Mouse (Mus musculus): Measurements from ENCODE around the gene Dapk2. TPM values are rescaled to one million over a fixed set of nuclear protein-coding genes. Genes with fewer than 3 reads are reported as not detected.
A peak's percentile ranks its signal among the peaks of the same experiment; 100 is the strongest.

The Dapk2 gene
- polyA plus RNA-seq, 1 experiment from 2014 or later, result 20.5 TPM

GRCm38 (mm10) chr9:66171275-66171921, 13.4 kb downstream of the Dapk2 start:
- no peaks in the 10 kb centered on the region for H3K27me3 ChIP-seq
- DNase-seq (no peak), ATAC-seq (ENCODE audit: low read depth) (no peak)
- no peak overlapping the region for H3K9ac ChIP-seq
- H3K9me3 ChIP-seq (replicated peaks), result no peaks in the 10 kb centered on the region
- peaks cover 60% of the 10 kb centered on the region for H3K4me1 ChIP-seq (replicated peaks)
- peaks cover 9% of the 10 kb centered on the region; the same call in 1 of the 2 replicates for H3K36me3 ChIP-seq
- no peak overlapping the region for H3K4me3 ChIP-seq (replicated peaks)
- no peak overlapping the region for H3K4me2 ChIP-seq
- peak overlapping the region; percentile 4; the same call in 1 of the 2 replicates for H3K27ac ChIP-seq
- WGBS (ENCODE audit: insufficient replicate concordance), result 76% methylated on average over 12 of the region's 12 CpGs

- Histone ChIP-seq H3K4me3 (replicated peaks) (no peak overlapping the region), H3K4me1 (replicated peaks) (peaks cover 58% of the 10 kb centered on the region), H3K27me3 (no peaks in the 10 kb centered on the region), H3K9me3 (replicated peaks) (no peaks in the 10 kb centered on the region), H3K4me2 (no peak overlapping the region), H3K36me3 (peaks cover 9% of the 10 kb centered on the region; the same call in 1 of the 2 replicates), H3K27ac (peak overlapping the region; percentile 58; the same call in 1 of the 2 replicates), H3K9ac (no peak overlapping the region)
- WGBS (ENCODE audit: insufficient replicate concordance), result 89% methylated on average over 5 of the region's 5 CpGs
- ATAC-seq (ENCODE audit: low read depth) (no peak), DNase-seq (no peak)
Measured at GRCm38 (mm10) chr9:66173316-66173855, 15.4 kb downstream of the Dapk2 start.

DNA sequence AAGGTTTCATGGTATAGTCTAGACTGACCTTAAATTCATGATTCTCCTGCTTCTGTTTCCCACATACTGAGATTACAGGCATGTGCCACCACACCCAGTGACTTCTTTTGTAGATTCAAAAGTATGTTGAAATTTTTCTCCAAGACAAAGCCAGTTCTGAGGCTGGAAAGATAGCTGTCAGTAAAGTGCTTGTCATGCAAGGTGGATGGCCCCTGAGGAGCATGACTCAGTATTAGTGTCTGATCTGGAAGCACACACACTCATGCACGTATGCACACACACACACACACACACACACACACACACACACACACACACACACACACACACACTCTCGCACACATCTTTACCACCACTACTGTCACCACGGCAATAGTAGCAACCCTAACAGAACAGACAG, 17.0 kb downstream of the Dapk2 start:
- WGBS (ENCODE audit: insufficient replicate concordance), result 83% methylated on average over 3 of the region's 3 CpGs
- ATAC-seq (ENCODE audit: low read depth) (0 out of 2 replicates have a peak, but pooled peaks have one; percentile 46), DNase-seq (peak; percentile 44)
- Histone ChIP-seq H3K27me3 (no peaks in the 10 kb centered on the region), H3K9me3 (replicated peaks) (no peaks in the 10 kb centered on the region), H3K27ac (peak overlapping the region; percentile 73), H3K4me1 (replicated peaks) (peaks cover 66% of the 10 kb centered on the region), H3K4me3 (replicated peaks) (no peak overlapping the region), H3K9ac (peak overlapping the region; percentile 22; the same call in 1 of the 2 replicates), H3K36me3 (no peaks in the 10 kb centered on the region), H3K4me2 (0 out of 2 replicates have a peak overlapping the region, but pooled peaks have one; percentile 4)

DNA sequence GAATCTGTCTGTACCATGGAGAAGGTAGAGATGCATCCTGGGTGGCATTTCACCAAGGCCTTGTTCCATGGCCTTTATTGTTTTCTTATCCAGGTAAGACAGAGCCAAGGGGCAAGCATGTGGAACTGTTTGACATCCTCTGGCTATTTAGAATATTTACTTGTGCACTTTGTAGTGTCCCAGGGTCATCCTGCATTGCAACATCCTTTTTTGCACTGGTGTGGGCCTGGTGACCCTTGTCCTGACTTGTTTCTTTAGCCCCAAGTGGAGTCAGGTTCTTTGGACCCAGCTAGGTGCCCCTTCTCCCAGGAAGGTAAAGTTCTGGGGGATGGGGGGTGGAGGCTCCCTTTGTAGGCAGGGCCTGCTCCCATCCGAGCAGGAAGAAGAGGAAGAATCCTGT, 20.0 kb downstream of the Dapk2 start:
- Histone ChIP-seq H3K9ac (no peak overlapping the region), H3K4me3 (replicated peaks) (no peak overlapping the region), H3K4me1 (replicated peaks) (peaks cover 89% of the 10 kb centered on the region), H3K27ac (peak overlapping the region; percentile 58), H3K27me3 (no peaks in the 10 kb centered on the region), H3K36me3 (no peaks in the 10 kb centered on the region), H3K4me2 (no peak overlapping the region), H3K9me3 (replicated peaks) (no peaks in the 10 kb centered on the region)
- ATAC-seq (ENCODE audit: low read depth) (no peak), DNase-seq (no peak)
- 59% methylated on average over 1 of the region's 1 CpGs for WGBS (ENCODE audit: insufficient replicate concordance)

GRCm38 (mm10) chr9:66179795-66180194, 21.8 kb downstream of the Dapk2 start:
- no peaks in the 10 kb centered on the region for H3K27me3 ChIP-seq
- H3K9ac ChIP-seq, result peak overlapping the region; percentile 72
- H3K27ac ChIP-seq, result peak overlapping the region; percentile 99
- H3K4me3 ChIP-seq (replicated peaks), result no peak overlapping the region
- peaks cover 97% of the 10 kb centered on the region for H3K4me1 ChIP-seq (replicated peaks)
- ATAC-seq (ENCODE audit: low read depth) (peak; percentile 28), DNase-seq (peak; percentile 66)
- 29% methylated on average over 6 of the region's 6 CpGs for WGBS (ENCODE audit: insufficient replicate concordance)
- H3K4me2 ChIP-seq, result peak overlapping the region; percentile 71
- H3K9me3 ChIP-seq (replicated peaks), result no peaks in the 10 kb centered on the region
- H3K36me3 ChIP-seq, result no peaks in the 10 kb centered on the region

GRCm38 (mm10) chr9:66181126-66181825, 23.3 kb downstream of the Dapk2 start:
- ATAC-seq (ENCODE audit: low read depth) (peak; percentile 75), DNase-seq (peak; percentile 71)
- Histone ChIP-seq H3K27ac (peak overlapping the region; percentile 99), H3K4me2 (peak overlapping the region; percentile 71), H3K9ac (peak overlapping the region; percentile 72), H3K36me3 (no peaks in the 10 kb centered on the region), H3K4me3 (replicated peaks) (peak overlapping the region; percentile 33), H3K27me3 (no peaks in the 10 kb centered on the region), H3K4me1 (replicated peaks) (peaks cover 97% of the 10 kb centered on the region), H3K9me3 (replicated peaks) (no peaks in the 10 kb centered on the region)
- WGBS (ENCODE audit: insufficient replicate concordance), result 17% methylated on average over 4 of the region's 4 CpGs

DNA sequence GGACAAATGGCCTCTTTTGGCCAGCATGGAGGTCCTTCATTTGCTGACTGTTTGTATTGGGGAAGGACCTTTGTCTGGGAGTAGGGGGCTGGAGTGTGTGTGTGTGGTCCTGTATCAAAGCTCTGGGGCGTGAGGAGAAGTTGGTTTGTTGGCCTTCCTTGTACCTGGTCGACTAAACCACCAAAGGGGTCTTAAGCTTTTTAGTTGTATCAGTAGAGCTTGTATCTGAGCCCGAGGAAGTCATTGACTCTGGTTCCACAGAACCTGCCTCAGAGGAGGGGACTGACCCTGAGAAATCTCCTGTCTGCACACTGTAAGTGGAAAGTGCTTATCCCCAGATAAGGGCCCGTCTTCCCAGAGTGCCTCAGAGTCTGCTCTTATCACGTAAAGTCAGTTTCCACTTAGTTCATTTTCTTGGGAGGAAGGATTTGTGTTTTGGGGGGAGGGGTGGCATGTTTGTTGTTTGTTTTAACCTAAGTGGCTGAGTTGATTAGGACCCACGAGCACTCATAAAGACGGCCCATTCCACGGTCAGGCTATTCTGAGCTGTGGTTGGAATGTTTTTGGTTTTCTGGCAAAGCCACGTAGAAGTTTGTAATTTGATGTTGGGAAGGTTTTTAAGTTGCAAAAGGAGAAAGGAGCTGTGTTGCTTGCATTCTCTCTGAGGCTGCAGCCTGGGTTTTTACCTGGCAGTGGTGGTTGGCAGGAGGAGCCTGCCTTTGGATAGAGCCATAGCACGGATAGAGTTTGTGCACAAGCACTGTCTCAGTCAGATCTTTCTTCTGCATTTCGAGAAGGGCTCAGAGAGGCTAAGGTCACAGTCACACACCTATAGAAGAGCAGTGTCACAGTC, 24.0 kb downstream of the Dapk2 start:
- Histone ChIP-seq H3K4me1 (replicated peaks) (peaks cover 100% of the 10 kb centered on the region), H3K9ac (peak overlapping the region; percentile 78)
- ATAC-seq (ENCODE audit: low read depth), result peak; percentile 92

DNA sequence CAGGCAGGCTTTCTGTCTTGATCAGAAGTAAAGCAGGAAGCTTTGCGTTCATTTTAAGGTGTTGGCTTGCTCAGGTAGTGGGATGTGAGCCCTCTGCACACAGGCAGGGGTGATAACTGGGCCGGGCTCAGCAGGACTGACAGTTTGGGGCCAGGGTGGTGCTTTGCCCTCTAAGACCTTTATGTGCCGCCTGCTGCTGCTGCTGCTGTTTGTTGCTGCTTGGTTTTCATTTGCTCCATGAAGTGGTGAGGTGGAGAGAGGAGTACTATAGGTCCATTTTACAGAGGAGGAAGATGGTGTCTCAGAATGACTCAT, 24.6 kb downstream of the Dapk2 start:
- Histone ChIP-seq H3K9me3 (replicated peaks) (no peaks in the 10 kb centered on the region), H3K4me1 (replicated peaks) (peaks cover 100% of the 10 kb centered on the region), H3K27me3 (no peaks in the 10 kb centered on the region), H3K4me3 (replicated peaks) (peak overlapping the region; percentile 43), H3K9ac (peak overlapping the region; percentile 78), H3K4me2 (peak overlapping the region; percentile 71), H3K36me3 (no peaks in the 10 kb centered on the region), H3K27ac (peak overlapping the region; percentile 99)
- ATAC-seq (ENCODE audit: low read depth) (peak; percentile 46), DNase-seq (peak; percentile 51)
- 20% methylated on average over 3 of the region's 3 CpGs for WGBS (ENCODE audit: insufficient replicate concordance)

More for the DNA sequence above, 24.0 kb downstream of the Dapk2 start:
- no peaks in the 10 kb centered on the region for H3K9me3 ChIP-seq (replicated peaks)
- no peaks in the 10 kb centered on the region for H3K36me3 ChIP-seq
- WGBS (ENCODE audit: insufficient replicate concordance), result 8% methylated on average over 11 of the region's 11 CpGs
- peak overlapping the region; percentile 99 for H3K27ac ChIP-seq
- H3K27me3 ChIP-seq, result no peaks in the 10 kb centered on the region
- peak overlapping the region; percentile 71 for H3K4me2 ChIP-seq
- peak; percentile 88 for DNase-seq
- H3K4me3 ChIP-seq (replicated peaks), result peak overlapping the region; percentile 43

DNA sequence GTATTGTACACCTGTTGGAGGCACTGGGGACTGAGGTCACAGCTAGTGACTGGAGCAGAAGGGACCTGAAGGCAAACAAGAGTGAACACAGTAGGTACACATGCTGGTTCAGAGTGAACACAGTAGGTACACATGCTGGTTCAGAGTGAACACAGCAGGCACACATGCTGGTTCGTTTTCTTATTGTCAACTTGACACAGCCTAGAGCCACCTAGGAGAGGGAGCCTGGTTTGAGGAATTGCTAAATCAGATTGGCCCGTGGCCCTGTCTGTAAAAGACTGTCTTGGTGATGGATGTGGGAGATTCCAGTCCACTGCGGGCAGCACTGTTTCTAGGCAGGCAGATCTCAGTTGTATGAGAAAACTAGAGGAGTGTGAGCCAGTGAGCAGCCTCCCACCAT, 25.0 kb downstream of the Dapk2 start:
- Histone ChIP-seq H3K27me3 (no peaks in the 10 kb centered on the region), H3K9ac (peak overlapping the region; percentile 78), H3K4me3 (replicated peaks) (peak overlapping the region; percentile 43; the same call in 1 of the 2 replicates), H3K9me3 (replicated peaks) (no peaks in the 10 kb centered on the region), H3K4me1 (replicated peaks) (peaks cover 99% of the 10 kb centered on the region), H3K27ac (peak overlapping the region; percentile 99), H3K4me2 (peak overlapping the region; percentile 71), H3K36me3 (no peaks in the 10 kb centered on the region)
- DNase-seq (no peak), ATAC-seq (ENCODE audit: low read depth) (no peak)
- WGBS (ENCODE audit: insufficient replicate concordance), result 52% methylated on average over 3 of the region's 3 CpGs

GRCm38 (mm10) chr9:66184572-66184971, 26.5 kb downstream of the Dapk2 start:
- ATAC-seq (ENCODE audit: low read depth) (no peak), DNase-seq (no peak)
- H3K27me3 ChIP-seq, result no peaks in the 10 kb centered on the region
- H3K27ac ChIP-seq, result peak overlapping the region; percentile 99
- no peak overlapping the region for H3K4me3 ChIP-seq (replicated peaks)
- peaks cover 97% of the 10 kb centered on the region for H3K4me1 ChIP-seq (replicated peaks)
- no peak overlapping the region for H3K4me2 ChIP-seq
- WGBS (ENCODE audit: insufficient replicate concordance), result 82% methylated on average over 5 of the region's 5 CpGs
- no peaks in the 10 kb centered on the region for H3K36me3 ChIP-seq
- peak overlapping the region; percentile 78 for H3K9ac ChIP-seq
- no peaks in the 10 kb centered on the region for H3K9me3 ChIP-seq (replicated peaks)

DNA sequence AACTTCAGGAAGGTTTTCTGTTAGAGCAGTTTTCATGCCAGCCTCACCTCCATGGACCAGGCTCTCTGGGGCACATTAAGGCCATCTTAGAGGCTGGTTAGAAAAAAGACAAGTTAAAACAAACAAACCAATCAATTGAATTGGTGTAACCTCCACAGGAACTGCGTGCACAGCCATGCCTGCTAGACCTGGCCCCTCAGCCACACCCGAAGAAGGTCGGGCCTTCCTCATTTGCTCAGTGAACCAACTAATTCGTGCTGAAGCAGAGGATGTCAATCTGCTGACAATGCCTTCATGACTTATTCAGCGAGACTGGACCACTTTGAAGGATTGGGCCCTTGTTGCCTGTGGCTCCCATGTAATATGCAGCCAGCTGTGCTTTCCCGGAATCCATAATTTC, 28.4 kb downstream of the Dapk2 start:
- Histone ChIP-seq H3K9ac (peak overlapping the region; percentile 61), H3K27ac (peak overlapping the region; percentile 99), H3K9me3 (replicated peaks) (no peaks in the 10 kb centered on the region), H3K4me1 (replicated peaks) (peaks cover 78% of the 10 kb centered on the region), H3K4me3 (replicated peaks) (no peak overlapping the region), H3K36me3 (no peaks in the 10 kb centered on the region), H3K4me2 (peak overlapping the region; percentile 39), H3K27me3 (no peaks in the 10 kb centered on the region)
- DNase-seq, result peak; percentile 41
- 21% methylated on average over 6 of the region's 6 CpGs for WGBS (ENCODE audit: insufficient replicate concordance)
- no peak for ATAC-seq (ENCODE audit: low read depth)
